Mouse (Mus musculus) Patski (cell line): ENCODE measurements around the gene Crtac1. TPM values are rescaled to one million over a fixed set of nuclear protein-coding genes. Genes with fewer than 3 reads are reported as not detected.

Experiments used
- ATAC-seq: fragments of 100-300 bp; one replicate; pipeline ENCODE4 v1.8.0; 2021
- CTCF ChIA-PET: fragments of 350-600 bp; sonication (Branson Sonifier 250); formaldehyde crosslinking; loops from one replicate; lab custom pipeline; 2022; ENCODE audit warnings: inconsistent platforms; lab: Charles Lee
- POLR2A ChIA-PET: fragments of 350-600 bp; sonication (Branson Sonifier 250); formaldehyde crosslinking; loops from one replicate; lab custom pipeline; 2022; ENCODE audit warnings: antibody characterized with exemption, inconsistent platforms; lab: Charles Lee
- DNase-seq: peaks from one replicate; pipeline ENCODE4 v3.0.0-alpha.2; 2011; ENCODE audit warnings: low read depth, low spot score
- H3K27me3 ChIP-seq: fragments of 371-371 bp; one replicate; pipeline ENCODE4 v1.5.1; 2021
- CTCF ChIP-seq: fragments of 100-300 bp; IDR thresholded peaks from one replicate; pipeline ENCODE4 v1.5.1; 2021
- in situ Hi-C: fragments of 300-500 bp; cut with MboI; formaldehyde crosslinking; loops from 3 replicates; pipeline ENCODE4 v1.11.1; 2018; ENCODE audit warnings: low pct_unique_long_range_greater_than_20kb, mixed read lengths
- polyA plus RNA-seq: library from polyadenylated mRNA; unstranded; gene quantifications from one replicate; pipeline ENCODE4 v1.2.3, GENCODE M21; 2021

Gene Crtac1
- 15.3 TPM for polyA plus RNA-seq

DNA sequence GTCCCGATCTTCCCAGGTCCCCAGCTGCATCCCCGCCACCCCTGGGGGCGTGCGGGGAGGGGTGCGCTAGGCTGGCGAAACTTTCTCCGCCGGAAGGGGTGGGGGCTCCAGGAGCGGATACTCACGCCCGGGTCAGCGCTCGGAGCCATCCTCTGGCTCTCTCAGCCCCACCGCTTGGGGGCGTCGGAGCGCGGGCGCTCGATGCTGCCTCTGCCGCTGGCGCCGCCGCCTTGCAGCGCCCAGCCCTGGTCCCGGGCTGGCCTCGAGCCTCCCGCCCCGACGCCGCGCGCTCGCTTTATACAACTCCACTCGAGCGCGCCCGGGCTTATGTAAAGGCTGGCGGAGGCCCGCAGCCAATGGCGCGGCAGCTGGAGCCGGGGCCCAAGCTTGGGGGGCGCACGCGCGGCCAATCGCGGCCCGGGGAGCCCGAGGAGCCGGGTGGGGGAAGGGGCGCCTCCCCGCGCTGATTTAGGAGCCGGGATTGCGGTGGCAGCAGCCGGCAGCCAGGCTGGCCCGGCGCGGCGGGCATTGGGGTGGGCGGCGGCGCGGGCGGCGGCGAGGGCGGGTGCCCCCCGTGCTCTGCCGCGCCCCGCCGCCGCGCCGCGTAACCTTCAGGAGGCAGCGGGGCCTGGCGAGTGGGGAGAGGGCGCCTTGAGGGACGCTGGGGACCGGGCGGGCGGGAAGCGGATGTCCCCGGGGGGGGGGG is at the start of gene Crtac1:
Gene Crtac1 (minus strand): TSS at position 299 of the 706 bp plus-strand sequence.
- DNase-seq (no peak), ATAC-seq (peak; percentile 77)
- in situ Hi-C loops: no loop called here
- POLR2A ChIA-PET: interaction anchor here (1.1 to 1.4 kb wide), 3 partner anchors 11 to 21 kb away, joined by 3 to 5 read pairs (median 4); no protein-coding TSS in a partner anchor
- peak; percentile 99 for TF ChIP-seq CTCF
- CTCF ChIA-PET: interaction anchor here (0.6 to 3.6 kb wide), 6 partner anchors 8 to 228 kb away, joined by 3 to 11 read pairs (median 4); no protein-coding TSS in a partner anchor
- peaks cover 76% of the 10 kb centered on the region for H3K27me3 ChIP-seq

DNA sequence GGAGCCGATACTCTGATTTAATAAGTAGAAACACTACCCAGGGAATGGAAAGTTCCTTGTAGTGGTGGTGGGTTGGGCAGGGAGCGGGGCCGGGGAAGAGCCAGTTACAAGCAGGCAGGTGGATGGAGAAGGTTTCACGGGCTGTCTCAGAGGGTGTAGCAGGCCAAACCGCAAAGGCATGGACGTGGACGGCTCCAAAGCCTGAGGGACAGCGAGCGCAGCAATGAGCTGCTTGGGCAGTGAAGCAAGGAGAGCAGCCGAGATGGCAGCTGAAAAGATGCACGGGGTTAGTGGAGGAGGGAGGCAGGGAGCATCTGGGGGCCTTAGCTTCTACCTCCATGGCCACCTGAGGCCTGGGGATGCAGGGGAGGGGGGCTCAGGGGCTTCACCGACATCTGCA is 46.7 kb upstream of the Crtac1 start:
- POLR2A ChIA-PET: no interaction called here
- in situ Hi-C loops: no loop called here
- H3K27me3 ChIP-seq: peaks cover 17% of the 10 kb centered on the region
- CTCF ChIA-PET: interaction anchor here (1.7 kb wide), 1 partner anchor 92 kb away, joined by 8 read pairs; no protein-coding TSS in a partner anchor
- no peak for TF ChIP-seq CTCF
- ATAC-seq (peak; percentile 55), DNase-seq (no peak)

DNA sequence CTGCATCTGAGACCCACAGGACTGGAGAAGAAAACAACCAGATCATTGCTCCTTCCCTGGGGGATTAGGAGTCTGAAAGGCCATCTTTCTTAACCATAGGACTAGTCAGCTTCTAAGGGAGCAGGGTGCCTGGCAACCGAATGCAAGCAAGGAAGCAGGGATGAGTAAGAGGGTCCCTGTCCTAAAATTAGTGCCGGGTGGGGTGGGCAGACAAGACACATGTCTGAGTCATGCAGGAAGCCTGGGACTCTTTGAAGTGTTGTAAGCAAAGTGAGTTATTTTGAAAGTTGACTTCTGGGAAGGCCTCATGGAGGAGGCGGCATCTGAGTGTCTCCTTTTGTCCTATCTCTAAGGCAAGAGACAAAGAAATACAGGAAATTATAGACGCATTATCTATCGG is 46.2 kb upstream of the Crtac1 start:
- no peak for DNase-seq
- no peak for ATAC-seq
- in situ Hi-C loops: no loop called here
- ChIA-PET POLR2A (no interaction called here), CTCF (no interaction called here)
- no peak for TF ChIP-seq CTCF
- peaks cover 17% of the 10 kb centered on the region for H3K27me3 ChIP-seq

DNA sequence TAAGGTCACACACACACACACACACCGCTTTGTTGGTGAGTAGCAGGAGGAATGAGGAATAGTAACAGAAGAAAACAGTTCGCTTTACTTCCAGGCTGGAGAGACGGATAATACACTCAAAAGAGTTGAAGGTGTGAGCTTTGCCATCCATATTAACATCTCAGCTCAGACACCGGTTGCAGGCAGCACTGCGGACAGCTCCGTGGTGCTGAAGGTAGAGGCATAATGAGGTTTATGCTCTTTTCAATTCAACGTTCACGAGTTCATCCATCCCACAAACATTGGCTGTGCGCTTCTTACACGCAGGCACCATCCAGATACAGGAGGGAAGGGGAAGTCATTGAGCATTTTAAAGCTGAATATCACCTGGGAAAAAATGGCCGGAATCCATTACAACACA is 41.2 kb upstream of the Crtac1 start:
- ChIA-PET CTCF (interaction anchor here (1.4 kb wide), 2 partner anchors 19 to 200 kb away, joined by 3 read pairs; no protein-coding TSS in a partner anchor), POLR2A (interaction anchor here (0.9 kb wide), 1 partner anchor 24 kb away, joined by 4 read pairs; no protein-coding TSS in a partner anchor)
- DNase-seq (no peak), ATAC-seq (no peak)
- in situ Hi-C loops: no loop called here
- peaks cover 43% of the 10 kb centered on the region for H3K27me3 ChIP-seq
- no peak for TF ChIP-seq CTCF

DNA sequence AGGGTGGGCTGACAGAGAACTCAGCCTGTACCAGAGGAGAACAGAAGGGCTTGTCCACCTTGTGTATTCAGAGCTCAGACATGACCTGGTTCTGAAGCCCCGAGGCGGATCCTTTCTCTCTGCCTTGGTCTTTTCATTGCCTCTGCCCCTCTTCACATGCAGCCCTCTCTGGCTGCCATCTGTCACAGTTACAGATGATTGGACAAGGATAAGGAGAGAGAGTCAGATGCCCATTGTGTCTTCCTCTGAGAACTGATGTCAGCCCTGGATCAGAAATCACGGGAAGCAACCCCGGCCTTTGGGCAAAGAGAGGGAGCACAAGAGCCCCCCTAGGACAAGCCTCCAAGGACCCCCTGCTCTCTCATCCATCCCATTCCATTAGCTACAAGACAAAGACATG is 40.0 kb upstream of the Crtac1 start:
- CTCF ChIA-PET: no interaction called here
- POLR2A ChIA-PET: no interaction called here
- ATAC-seq (no peak), DNase-seq (no peak)
- in situ Hi-C loops: no loop called here
- peaks cover 45% of the 10 kb centered on the region for H3K27me3 ChIP-seq
- no peak for TF ChIP-seq CTCF

DNA sequence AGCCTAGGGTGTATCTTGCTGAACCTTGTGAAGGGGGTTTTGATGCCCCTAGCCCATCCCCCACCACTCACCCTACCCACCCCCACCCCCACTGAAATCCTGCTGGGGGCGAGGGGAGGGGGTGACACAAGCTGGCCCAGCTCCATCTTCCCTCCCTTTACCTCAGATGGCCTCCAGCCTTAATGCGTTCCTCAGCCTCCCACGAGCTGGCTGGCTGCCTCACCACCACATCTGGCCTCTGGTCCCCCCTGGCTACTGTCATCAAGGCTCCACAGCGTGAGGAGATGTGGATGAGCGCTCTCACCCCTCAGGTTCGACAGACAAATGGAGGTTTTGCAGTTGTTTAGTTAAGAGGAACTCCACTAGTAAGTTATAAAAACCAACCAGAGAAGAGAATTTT is 30.3 kb upstream of the Crtac1 start:
- in situ Hi-C loops: no loop called here
- DNase-seq (peak; percentile 48), ATAC-seq (peak; percentile 50)
- TF ChIP-seq CTCF: no peak
- peaks cover 16% of the 10 kb centered on the region for H3K27me3 ChIP-seq
- ChIA-PET CTCF (interaction anchor here (0.7 to 0.9 kb wide), 2 partner anchors 13 to 18 kb away, joined by 3 to 4 read pairs; no protein-coding TSS in a partner anchor), POLR2A (interaction anchor here (1.0 to 1.2 kb wide), 2 partner anchors 15 to 20 kb away, joined by 3 read pairs; no protein-coding TSS in a partner anchor)

DNA sequence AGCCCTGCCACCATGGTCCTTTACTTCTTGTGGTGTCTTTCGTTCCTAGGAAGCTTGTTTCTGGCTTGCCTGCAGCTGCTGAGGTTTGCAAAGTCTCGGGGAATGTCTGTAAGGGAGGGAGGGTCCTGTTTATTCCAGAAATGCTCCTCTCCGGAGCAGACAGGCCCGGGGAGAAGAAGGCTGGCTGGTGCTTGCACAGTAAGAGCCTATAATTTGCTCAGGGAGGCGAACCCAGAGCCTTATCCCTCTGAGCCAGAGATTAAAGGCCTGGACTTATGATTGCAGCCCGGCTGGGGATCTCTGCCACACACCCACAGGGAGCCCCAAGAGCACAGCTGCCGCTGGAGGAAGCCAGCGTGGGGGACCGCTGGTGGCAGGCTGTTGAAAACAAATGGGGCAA is 29.8 kb upstream of the Crtac1 start:
- in situ Hi-C loops: no loop called here

DNA sequence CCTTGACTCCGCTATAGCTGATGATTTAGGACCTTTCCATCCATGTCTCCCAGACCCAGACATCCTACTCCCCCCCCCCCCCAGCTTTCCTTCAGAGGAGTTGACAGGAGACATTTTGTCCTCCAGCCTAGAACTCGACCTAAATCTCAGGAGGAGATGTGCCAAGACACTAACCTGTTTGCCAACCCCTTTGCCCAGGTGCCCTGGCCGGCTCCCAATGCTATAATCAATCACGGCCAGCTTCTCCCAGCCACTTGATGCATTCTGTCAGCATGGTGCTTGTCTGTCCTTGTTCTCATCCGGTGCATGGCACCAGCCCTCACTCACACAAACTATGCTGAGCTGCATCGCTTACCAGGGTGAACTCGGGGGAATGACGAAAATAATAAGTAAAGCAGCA is 27.9 kb upstream of the Crtac1 start:
- ChIA-PET CTCF (interaction anchor here (1.2 to 1.5 kb wide), 2 partner anchors 21 to 143 kb away, joined by 3 read pairs; no protein-coding TSS in a partner anchor), POLR2A (no interaction called here)
- DNase-seq (no peak), ATAC-seq (no peak)
- no peaks in the 10 kb centered on the region for H3K27me3 ChIP-seq
- in situ Hi-C loops: no loop called here
- no peak for TF ChIP-seq CTCF

More for the DNA sequence above, 29.8 kb upstream of the Crtac1 start:
- POLR2A ChIA-PET: interaction anchor here (1.0 to 1.2 kb wide), 2 partner anchors 15 to 20 kb away, joined by 3 read pairs; no protein-coding TSS in a partner anchor
- no peak for TF ChIP-seq CTCF
- no peak for ATAC-seq
- CTCF ChIA-PET: interaction anchor here (0.7 to 1.5 kb wide), 3 partner anchors 12 to 20 kb away, joined by 3 to 4 read pairs (median 3); no protein-coding TSS in a partner anchor
- no peak for DNase-seq
- H3K27me3 ChIP-seq: peaks cover 12% of the 10 kb centered on the region

DNA sequence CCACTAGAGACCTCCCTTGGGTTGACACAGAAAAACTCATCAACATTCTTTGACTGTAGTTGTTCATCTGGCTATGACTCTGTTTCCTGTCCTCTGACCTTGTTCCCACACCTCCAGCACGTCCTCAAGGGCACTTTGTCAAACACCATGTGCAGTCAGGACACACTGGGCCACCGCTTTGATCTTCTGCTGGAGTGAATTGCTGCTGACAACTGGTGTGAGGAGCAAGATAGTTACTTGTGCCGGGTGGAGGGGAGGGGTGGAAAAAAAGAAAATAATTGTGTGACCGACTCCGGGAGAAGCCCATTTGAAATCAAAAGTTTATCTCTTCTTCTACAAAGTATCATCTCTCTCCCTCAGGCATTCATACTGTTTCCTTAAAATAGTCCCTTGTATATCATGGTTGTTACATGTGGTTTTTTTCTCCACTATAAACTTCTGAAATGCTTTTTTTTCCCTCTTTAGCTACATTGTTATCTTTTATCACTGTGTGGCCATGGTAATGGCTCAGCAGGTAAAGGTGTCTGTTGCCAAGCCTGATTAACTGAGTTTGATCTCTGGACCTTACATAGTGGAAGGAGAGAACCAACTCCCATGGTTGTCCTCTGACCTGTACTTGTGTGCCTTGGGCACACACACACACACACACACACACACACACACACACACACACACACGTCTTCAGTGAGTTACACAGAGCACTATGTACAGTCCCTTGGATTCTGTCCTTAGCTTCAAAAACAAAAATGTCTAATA is 23.1 kb upstream of the Crtac1 start:
- no peak for ATAC-seq

DNA sequence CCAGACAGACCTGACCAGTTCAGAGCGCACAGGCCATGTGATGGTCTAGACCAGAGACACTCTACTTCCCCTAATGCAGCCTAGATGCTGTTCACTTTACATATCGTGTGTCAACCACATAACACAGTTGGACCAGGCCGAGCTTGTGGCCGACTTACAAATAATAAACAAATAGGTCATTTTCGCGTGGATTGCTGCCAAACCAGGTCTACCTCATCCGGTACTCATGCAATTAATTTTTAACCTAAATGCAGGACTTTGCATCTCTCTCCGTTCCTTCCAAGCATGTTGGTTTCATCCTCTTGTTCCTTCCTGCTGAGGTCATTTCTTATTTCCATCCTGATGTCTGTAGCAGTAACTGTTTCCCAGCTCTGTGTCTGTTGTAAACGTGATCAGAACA is 22.4 kb upstream of the Crtac1 start:
- no peak for TF ChIP-seq CTCF
- ATAC-seq: no peak
- H3K27me3 ChIP-seq: no peaks in the 10 kb centered on the region
- in situ Hi-C loops: no loop called here
- DNase-seq: peak; percentile 38
- POLR2A ChIA-PET: no interaction called here
- CTCF ChIA-PET: interaction anchor here (1.0 to 4.3 kb wide), 4 partner anchors 10 to 139 kb away, joined by 3 to 28 read pairs (median 8); no protein-coding TSS in a partner anchor

More for the DNA sequence above, 23.1 kb upstream of the Crtac1 start:
- TF ChIP-seq CTCF: no peak
- no peak for DNase-seq
- in situ Hi-C loops: no loop called here
- ChIA-PET POLR2A (no interaction called here), CTCF (interaction anchor here (1.0 to 4.3 kb wide), 4 partner anchors 11 to 139 kb away, joined by 3 to 28 read pairs (median 8); no protein-coding TSS in a partner anchor)
- no peaks in the 10 kb centered on the region for H3K27me3 ChIP-seq
